7 mouse cellular contexts compared by ENCODE assay signal in the genomic region with DNA sequence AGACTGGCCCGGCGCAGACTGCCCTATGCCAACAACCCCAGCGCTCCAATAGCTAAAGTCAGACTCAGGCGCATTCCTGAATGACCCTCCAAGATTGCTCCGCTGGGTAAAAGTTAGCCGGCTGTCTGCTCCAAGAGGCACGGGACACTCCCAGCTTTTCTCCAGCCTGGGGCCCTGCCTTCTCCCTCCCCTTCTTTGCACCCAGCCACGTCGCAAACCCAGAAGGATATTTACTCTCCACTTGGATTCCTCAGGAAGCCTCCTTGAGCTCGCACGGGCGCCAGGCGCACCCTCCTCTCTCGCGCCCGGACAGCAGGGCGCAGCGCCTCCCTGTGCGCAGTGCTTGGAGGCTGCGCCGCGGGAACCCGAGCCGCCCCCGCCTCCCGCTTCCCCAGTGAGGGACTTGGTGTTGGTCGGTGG. TPM values are rescaled to one million over a fixed set of nuclear protein-coding genes. Genes with fewer than 3 reads are reported as not detected.
DNase-seq lines count a peak whose midpoint lies in the region; ATAC-seq and TF ChIP-seq lines count a peak whose summit lies in the region.

No protein-coding gene starts in this region.

- H3K4me3 ChIP-seq in E14TG2a.4 (replicated peaks; ENCODE audit: low read length): peak overlapping the region; percentile 75
- peak overlapping the region; percentile 38 for H3K4me3 ChIP-seq in ES-Bruce4 (ENCODE audit: low read depth, low read length)
- peak overlapping the region; percentile 43 for H3K4me3 ChIP-seq in hindbrain, embryonic 12.5 days

- under 1% methylated on average over 25 of the region's 27 CpGs for WGBS in hindbrain, embryonic 12.5 days

- H3K4me1 ChIP-seq in E14TG2a.4 (replicated peaks; ENCODE audit: low read depth, low read length): peaks cover 47% of the 10 kb centered on the region
- no peaks in the 10 kb centered on the region for H3K4me1 ChIP-seq in ES-Bruce4 (ENCODE audit: control insufficient read depth, insufficient read depth, low read length)
- H3K4me1 ChIP-seq in hindbrain, embryonic 12.5 days: peaks cover 48% of the 10 kb centered on the region

- H3K9me3 ChIP-seq in E14TG2a.4 (ENCODE audit: low read length) (no peaks in the 10 kb centered on the region), ES-Bruce4 (replicated peaks; ENCODE audit: control insufficient read depth, insufficient read depth, low read length, poor library complexity, severe bottlenecking) (no peaks in the 10 kb centered on the region)
- H3K9me3 ChIP-seq in hindbrain, embryonic 12.5 days (replicated peaks): no peaks in the 10 kb centered on the region

- peak overlapping the region; percentile 77 for H3K4me2 ChIP-seq in hindbrain, embryonic 12.5 days (replicated peaks)

- TF ChIP-seq CTCF in E14TG2a.4 (conservative IDR thresholded peaks at IDR 0.05; ENCODE audit: low read length) (no peak), ES-Bruce4 (IDR thresholded peaks at IDR 0.05; ENCODE audit: low read depth, low read length) (no peak)

- no peak for TF ChIP-seq POLR2A in ES-Bruce4 (IDR thresholded peaks at IDR 0.05; ENCODE audit: insufficient read depth, low read length)

- TF ChIP-seq EP300 in ES-Bruce4 (IDR thresholded peaks at IDR 0.05; ENCODE audit: insufficient read depth, low read depth, low read length): no peak

- no peak overlapping the region for H3K9ac ChIP-seq in ES-Bruce4 (ENCODE audit: low read depth, poor library complexity, severe bottlenecking)
- H3K9ac ChIP-seq in hindbrain, embryonic 12.5 days: no peak overlapping the region

- peaks cover 85% of the 10 kb centered on the region for H3K27me3 ChIP-seq in E14TG2a.4 (ENCODE audit: insufficient read depth, low read length)
- H3K27me3 ChIP-seq in ES-Bruce4 (ENCODE audit: control insufficient read depth, insufficient read depth, low read length, poor library complexity, severe bottlenecking): peaks cover 44% of the 10 kb centered on the region
- peaks cover 79% of the 10 kb centered on the region for H3K27me3 ChIP-seq in hindbrain, embryonic 12.5 days

- ATAC-seq in hindbrain, embryonic 12.5 days (ENCODE audit: low FRiP score): no peak

- DNase-seq in lung, postnatal 14 days: peak; percentile 65
- DNase-seq in layer of hippocampus, postnatal 36 days: no peak
- no peak for DNase-seq in adrenal gland, adult 2 months
- no peak for DNase-seq in spleen, postnatal 10 days (ENCODE audit: low spot score in 2 of 2)

- H3K36me3 ChIP-seq in E14TG2a.4 (ENCODE audit: insufficient read depth, low read length): no peaks in the 10 kb centered on the region
- H3K36me3 ChIP-seq in ES-Bruce4 (ENCODE audit: control insufficient read depth, insufficient read depth, low read length, poor library complexity, severe bottlenecking): no peaks in the 10 kb centered on the region
- no peaks in the 10 kb centered on the region for H3K36me3 ChIP-seq in hindbrain, embryonic 12.5 days

- H3K27ac ChIP-seq in ES-Bruce4 (ENCODE audit: insufficient read depth, low read length): no peak overlapping the region
- peak overlapping the region; percentile 57; the same call in 1 of the 2 replicates for H3K27ac ChIP-seq in hindbrain, embryonic 12.5 days

RNA-seq across cellular contexts. Expression of a gene that starts 8.2 kb away (rescaled TPM):
- not detected in 2 replicates for polyA plus RNA-seq in ES-Bruce4 (2011; ENCODE audit: insufficient read depth, insufficient read length, low read depth, missing spikeins)
- polyA plus RNA-seq in hindbrain, embryonic 12.5 days (2016; fragmentation: Nextera tagmentation; extraction: Ambion mirVana): 4.7 and 5.6 TPM in 2 replicates
- 1 to 10 TPM; 1.1 to 1.7 TPM for total RNA-seq in layer of hippocampus, postnatal 36 days (2021)
- total RNA-seq in adrenal gland, adult 2 months (2021): 10 to 100 TPM; 10.4 to 19.4 TPM
- polyA plus RNA-seq in adrenal gland, adult 2 months (2012; rRNA removed): 33.1 and 55.6 TPM in 2 replicates
